Mouse (Mus musculus) macrophage (primary cell): ENCODE measurements around the gene Slc25a33. TPM values are rescaled to one million over a fixed set of nuclear protein-coding genes. Genes with fewer than 3 reads are reported as not detected.
A peak's percentile ranks its signal among the peaks of the same experiment; 100 is the strongest.

Experiments used
- H3K27ac ChIP-seq: fragments of 350-480 bp; formaldehyde crosslinking; 2 replicates; pipeline ENCODE4 v1.9.0; 2021
- H3K36me3 ChIP-seq: fragments of 350-480 bp; formaldehyde crosslinking; 2 replicates; pipeline ENCODE4 v1.9.0; 2021; ENCODE audit errors: inconsistent target
- H3K4me3 ChIP-seq: fragments of 350-480 bp; formaldehyde crosslinking; 2 replicates; pipeline ENCODE4 v1.9.0; 2021; ENCODE audit errors: inconsistent target
- H3K79me2 ChIP-seq: fragments of 350-480 bp; formaldehyde crosslinking; 2 replicates; pipeline ENCODE4 v1.9.0; 2021; ENCODE audit errors: inconsistent target
- WGBS: methylation state at CpG from one replicate; pipeline ENCODE4 v1.1.7; 2026; ENCODE audit warnings: inconsistent platforms; ENCODE audit not compliant: missing documents; 5-methylcytosine and 5-hydroxymethylcytosine counted together
- polyA plus RNA-seq: library from polyadenylated mRNA; stranded (reverse); fragments of 250-400 nt; gene quantifications from 3 replicates; pipeline ENCODE4 v1.2.4, GENCODE M21; 2018; ENCODE audit warnings: inconsistent platforms

Slc25a33 gene
- polyA plus RNA-seq, 1 experiment from 2014 or later = 1.5 TPM

DNA sequence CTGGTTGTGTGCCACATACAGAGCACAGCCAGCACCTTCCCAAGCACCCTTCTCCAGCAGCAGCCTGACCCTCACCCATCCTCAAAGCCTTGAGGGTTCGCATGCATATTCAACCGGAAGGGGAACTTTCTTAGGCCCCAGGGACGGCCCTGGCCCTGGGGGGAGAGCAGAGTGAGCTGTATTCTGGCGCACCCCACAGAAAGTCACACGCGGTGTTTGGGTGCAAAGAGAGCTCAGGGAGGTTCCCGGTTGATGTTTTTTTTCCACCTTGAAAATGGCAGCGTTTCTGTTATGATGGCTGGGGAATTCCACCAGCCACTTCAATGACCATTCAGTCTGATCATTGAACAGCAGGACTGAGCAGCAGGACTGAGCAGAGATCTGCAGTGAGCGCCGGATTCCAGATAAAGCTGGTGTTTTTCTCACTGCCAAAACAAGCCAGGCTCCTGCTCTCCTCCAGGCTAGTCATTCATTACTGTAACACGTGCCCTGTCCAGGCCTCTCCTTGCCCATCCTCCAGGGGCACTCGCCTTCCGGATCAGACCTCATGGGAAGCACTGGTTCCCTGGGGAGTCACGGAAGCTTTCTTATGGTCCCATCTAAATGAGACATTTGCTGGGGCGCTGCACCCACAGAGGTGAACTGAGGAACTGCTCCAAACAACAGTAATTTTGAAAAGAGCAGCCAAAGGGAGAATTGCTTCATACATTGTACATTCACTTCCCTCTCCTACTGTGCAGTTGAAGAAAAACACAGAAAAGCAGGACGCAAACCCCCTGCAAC lies 77.7 kb downstream of the Slc25a33 start:
- H3K27ac ChIP-seq = peak overlapping the region; percentile 96
- peaks cover 98% of the 10 kb centered on the region for H3K79me2 ChIP-seq
- peak overlapping the region; percentile 72 for H3K4me3 ChIP-seq
- peaks cover 19% of the 10 kb centered on the region; the same call in 1 of the 2 replicates for H3K36me3 ChIP-seq
- 3% methylated on average over 16 of the region's 16 CpGs for WGBS

Other genes starting within 250 kb of the Slc25a33 start
- 4.0 to 15.2 TPM (median 13.8 TPM) in 3 replicates for gene Clstn1, start 187.8 kb downstream of the Slc25a33 start, polyA plus RNA-seq
- 29.6 to 68.1 TPM (median 37.0 TPM) in 3 replicates for gene Pik3cd, start 71.7 kb downstream of the Slc25a33 start, polyA plus RNA-seq
- 2.6 to 9.5 TPM (median 3.0 TPM) in 3 replicates for gene Tmem201, start 36.2 kb downstream of the Slc25a33 start, polyA plus RNA-seq
- gene Spsb1, start 180.8 kb upstream of the Slc25a33 start, polyA plus RNA-seq = 0.23 to 1.8 TPM (median 1.5 TPM) in 3 replicates
- 19.3 to 30.3 TPM (median 22.0 TPM) in 3 replicates for gene H6pd, start 234.7 kb upstream of the Slc25a33 start, polyA plus RNA-seq